Mouse (Mus musculus) gastrocnemius, postnatal 14 days (tissue): ENCODE data around the gene Met. TPM values are rescaled to one million over a fixed set of nuclear protein-coding genes. Genes with fewer than 3 reads are reported as not detected.

Source experiments
- DNase-seq: peaks from one replicate; pipeline ENCODE4 v3.0.0; 2021; ENCODE audit warnings: mixed read lengths
- intact Hi-C: fragments of 180-260 bp; cut with DNase I; formaldehyde crosslinking; loops from one replicate; pipeline ENCODE4 v1.15.1; 2025; ENCODE audit warnings: low total_unique reads
- long read RNA-seq, 2 experiments: library from polyadenylated mRNA; stranded (forward); transcript quantifications; one replicate each; pipeline ENCODE4 v2.0.0; 2021
- total RNA-seq, 2 experiments: library from RNA; stranded (reverse); gene quantifications; 2 replicates each; pipeline ENCODE4 v1.2.3; 2021

The Met gene
- 10 to 100 TPM in 1 of 2 experiments, 1 to 10 TPM in 1; 7.5 to 10.9 TPM for total RNA-seq
- long read RNA-seq, experiment 1, partial matches to known transcripts = 1 of 1 reads
- long read RNA-seq, experiment 1, other reads (novel, unspliced or antisense) = 0 of 1 reads
- long read RNA-seq, experiment 2, full-length matches to known transcripts = 2 of 3 reads
- long read RNA-seq, experiment 2, partial matches to known transcripts = 0 of 3 reads
- long read RNA-seq, experiment 2, other reads (novel, unspliced or antisense) = 1 of 3 reads

DNA sequence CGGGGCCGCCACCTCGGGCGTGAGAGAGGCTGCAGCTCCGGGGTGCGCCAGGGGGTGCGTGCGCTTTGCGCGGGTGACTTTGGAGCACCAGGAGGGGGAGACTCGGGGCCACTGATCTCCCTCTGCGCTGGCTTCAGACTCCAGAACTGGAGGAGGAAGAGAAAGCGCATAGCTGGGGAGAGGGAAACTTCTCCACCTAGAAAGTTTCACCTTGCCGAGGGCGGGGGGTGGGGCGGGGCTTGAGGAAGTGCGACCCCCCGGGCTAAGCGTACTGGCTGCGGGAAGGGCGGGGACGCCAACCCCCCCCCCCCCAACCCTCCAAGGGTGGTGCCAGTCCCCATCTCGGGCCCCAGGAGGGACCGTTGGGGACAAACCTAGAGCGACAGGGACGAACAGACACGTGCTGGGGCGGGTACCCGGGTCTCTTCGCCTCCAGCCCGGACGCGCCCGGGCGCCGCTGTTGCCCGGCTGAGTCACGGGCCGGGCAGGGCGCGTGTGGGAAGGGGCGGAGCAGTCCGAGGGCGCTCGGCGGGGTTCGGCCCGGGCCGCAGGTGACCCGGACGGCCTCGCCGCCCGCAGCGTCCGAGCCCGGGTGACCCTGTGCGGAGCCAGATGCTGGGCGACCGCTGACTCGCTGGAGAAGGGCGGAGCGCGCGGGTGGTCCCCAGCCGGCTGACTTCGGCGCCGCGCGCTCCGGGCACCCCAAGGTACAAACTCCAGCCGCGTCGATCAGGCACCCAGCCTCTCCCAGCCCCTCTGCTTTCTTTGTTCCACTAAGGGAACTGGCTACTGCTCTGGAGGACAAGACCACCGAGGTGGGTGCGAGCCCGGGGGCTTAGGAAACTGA, at the start of gene Met:
Gene Met (plus strand): TSS at position 367 of the 847 bp plus-strand sequence.
- peak; percentile 79 for DNase-seq
- intact Hi-C loops = loop anchor here (5.0 kb wide), 1 partner anchor 119 kb away; no protein-coding TSS in a partner anchor

DNA sequence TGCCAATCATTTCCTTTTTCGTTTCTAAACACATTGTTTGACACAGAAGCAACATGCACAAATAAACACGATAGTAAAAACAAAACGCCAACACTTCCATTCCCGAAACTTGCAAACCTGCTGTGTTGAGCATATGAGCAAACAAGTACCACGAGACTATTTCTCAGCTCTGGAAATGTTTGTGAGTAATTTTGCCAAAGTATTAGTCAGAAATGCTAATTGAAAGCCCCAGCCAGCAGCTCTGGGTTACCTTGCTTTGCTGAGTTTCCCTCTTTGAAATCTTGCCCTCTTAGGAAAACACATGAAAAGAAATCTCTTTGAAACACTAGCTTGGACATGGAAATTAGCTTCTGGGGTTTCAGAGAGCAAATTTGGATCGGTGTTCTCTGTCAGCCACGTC, 45.4 kb upstream of the Met start:
- intact Hi-C loops = no loop called here
- no peak for DNase-seq

DNA sequence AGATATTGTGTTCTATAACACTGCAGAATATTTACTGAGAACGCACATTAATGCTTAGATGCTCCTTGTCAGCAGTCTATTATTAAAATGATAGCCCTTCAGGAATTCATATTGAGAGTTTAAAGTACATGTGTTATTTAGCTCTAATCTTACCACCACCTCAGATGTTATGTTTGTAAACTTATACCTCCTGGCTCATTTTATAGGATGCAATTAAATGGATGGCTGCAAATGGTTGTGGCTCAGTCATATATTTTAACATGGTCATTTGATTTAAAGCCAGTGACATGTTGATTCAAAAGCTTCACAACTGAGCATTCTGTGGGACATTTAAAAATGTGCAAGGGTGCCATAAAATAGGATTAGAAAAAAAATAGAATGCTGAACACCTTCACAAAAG, 41.2 kb upstream of the Met start:
- DNase-seq = no peak
- intact Hi-C loops = no loop called here

DNA sequence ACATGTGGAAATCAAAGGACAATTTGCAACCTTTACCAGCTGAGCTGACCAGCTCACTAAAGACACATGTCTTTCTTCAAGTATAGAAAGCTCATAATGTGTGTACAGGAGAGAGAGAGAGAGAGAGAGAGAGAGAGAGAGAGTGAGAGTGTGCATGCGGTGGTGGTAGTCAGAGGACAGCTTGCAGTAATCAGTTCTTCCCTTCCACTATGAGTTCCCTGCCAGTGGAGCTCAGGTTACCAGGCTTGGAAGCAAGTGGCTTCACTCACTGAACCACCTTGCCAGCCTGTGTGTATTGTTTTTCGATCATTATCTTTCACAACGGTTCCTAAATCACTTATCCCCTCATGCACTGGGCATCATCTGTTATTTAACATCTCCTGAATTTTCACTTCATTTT, 34.6 kb upstream of the Met start:
- intact Hi-C loops = no loop called here

DNA sequence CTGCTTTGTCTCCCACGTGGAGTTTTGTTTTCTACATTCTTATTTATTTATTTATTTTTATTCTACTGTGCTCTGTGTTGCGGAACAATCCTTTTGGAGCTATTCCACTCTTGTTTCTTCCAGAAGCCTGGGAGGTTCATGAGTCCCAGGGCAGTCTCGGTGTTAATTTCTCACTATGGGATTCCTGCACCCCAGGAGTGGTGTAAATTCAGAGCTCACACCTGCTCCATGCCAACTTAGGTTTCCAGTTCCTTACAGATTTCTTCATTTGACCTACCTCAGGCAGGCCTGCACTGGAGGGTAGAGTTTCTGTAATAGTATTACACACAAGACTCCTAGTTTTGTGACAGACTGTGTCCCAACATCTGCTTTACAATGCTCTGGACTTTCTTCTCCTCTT, 34.0 kb upstream of the Met start:
- no peak for DNase-seq
- intact Hi-C loops = no loop called here

More for the DNA sequence above, 34.6 kb upstream of the Met start:
- DNase-seq = peak; percentile 30

DNA sequence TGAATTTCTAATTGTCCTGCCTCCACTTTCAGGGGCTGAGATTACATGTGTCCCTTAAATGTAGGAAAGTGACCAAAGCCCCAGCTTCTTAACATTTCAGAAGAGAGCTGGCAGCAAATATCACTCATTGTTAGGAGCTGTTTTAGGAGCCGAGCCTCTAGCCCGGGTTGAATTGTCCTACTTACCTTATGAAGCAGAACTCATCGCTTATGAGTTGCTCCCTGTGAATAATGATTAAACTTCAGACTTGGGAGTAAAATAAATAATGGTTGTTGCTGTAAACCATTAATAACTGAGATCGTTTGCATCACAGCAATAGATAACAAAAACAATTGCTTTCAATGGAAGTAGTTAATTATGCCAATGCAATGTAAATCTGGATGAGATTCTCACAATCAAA, 20.3 kb upstream of the Met start:
- intact Hi-C loops = no loop called here
- no peak for DNase-seq

DNA sequence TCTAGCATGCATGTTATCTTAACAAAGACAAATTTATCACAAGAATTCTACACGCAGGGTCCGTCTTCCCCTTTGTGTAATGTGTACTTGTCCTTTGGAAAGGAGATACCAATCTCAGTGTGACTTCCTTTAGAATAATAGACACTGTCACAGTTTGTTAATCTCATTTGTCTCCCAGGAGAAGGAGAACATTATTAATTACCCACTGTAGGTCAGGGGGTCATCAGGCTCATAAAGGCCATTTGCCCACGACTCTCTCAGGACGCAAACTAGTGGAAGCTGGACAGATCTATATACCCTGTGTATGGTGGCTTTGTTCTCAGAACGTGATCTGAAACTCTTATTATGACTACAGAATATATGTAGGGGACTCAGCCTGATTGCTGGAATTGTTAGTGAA, 12.3 kb upstream of the Met start:
- intact Hi-C loops = no loop called here
- no peak for DNase-seq

DNA sequence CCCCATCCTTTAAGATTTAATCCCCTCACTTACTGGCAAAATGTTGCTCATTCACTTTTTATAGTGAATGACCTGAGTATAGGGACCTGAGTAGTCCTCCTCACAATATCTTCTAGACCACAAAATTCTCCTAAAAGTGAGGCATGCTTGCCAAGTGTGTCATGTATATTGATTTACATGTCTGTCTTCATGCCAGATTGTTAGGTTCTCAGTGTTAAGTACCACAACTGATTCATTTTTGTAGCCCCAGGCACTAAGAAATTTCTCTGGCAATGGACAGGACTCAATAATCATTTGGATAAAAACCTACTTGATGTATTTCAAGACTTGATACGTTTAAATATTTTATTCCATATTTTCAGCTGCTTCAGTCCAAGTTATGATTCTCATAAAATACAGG, 8.5 kb upstream of the Met start:
- intact Hi-C loops = no loop called here
- no peak for DNase-seq

DNA sequence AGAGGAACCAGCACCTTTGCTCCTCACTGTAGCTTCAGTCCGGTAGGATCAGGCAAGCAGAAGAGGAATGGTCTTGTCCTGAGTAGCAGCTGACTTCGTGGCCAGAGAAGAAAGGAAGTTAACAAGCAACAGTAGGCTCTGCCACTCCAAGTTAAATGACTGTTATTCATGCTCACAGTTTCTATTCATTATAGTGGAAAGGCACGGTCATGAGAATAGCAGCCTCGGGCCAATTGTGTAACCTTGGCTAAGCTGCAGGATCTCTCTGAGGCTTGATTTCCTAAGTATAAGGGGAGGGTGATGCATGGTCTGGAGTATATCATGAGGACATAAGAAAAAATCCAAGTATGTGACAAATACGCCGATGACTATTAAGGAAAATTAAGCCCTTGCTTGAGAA, 4.0 kb upstream of the Met start:
- intact Hi-C loops = no loop called here
- no peak for DNase-seq

DNA sequence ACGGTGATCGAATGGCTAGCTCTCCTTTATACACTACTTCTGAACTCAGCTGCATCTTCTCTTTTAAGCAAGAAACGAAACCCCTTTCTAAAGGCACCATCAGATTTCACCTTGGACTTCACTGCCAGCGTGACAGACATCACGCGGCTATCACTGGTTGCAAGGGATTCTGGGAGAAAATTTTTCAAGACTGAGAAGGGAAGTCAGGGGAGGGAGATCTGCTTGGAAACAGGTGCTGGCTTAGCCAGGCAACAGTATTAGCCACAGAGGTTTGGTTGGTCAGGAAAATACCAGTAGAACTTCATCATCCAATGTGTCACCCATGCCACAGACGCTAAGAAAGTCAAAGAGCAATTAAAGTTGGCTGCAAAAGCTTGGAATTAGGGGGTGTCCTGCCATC, 2.2 kb upstream of the Met start:
- DNase-seq = no peak
- intact Hi-C loops = loop anchor here (5.0 kb wide), 1 partner anchor 121 kb away; no protein-coding TSS in a partner anchor

DNA sequence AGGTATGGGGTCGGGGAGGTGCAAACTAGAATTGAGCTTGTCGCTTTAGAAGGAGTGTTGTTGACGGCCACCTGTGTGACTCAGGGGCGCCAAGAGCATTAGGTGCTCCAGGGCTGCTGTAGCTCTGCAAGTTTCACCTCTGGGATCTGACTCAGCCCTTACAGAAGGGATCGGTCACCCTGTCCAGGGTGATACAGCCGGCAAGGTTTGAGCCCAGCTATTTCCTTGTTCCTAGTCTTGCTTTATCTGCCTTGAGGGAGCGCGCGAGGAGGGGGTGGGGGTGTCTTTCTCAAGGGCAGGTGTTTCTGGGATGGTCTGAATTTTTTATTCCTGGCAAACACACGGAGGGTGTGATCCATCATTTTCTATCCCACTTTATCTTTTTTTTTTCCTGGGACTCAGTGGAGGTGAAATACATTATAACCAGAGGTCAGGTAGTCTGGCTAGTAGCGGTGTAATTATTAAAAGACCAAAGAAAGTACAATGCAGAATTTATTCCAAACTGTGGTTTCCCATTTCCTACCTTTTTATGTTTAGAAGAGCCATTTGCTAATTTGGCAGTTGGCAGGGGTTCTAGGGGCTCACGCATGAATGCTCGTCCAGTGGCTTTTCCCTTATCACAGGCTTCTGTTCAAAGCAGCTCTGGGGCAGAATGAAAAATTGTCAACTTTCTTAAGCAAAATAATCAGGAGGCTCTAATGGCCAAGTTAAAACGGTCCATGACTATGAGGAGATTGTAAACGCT, 853 bp downstream of the Met start:
- intact Hi-C loops = loop anchor here (5.0 kb wide), 1 partner anchor 118 kb away; no protein-coding TSS in a partner anchor

DNA sequence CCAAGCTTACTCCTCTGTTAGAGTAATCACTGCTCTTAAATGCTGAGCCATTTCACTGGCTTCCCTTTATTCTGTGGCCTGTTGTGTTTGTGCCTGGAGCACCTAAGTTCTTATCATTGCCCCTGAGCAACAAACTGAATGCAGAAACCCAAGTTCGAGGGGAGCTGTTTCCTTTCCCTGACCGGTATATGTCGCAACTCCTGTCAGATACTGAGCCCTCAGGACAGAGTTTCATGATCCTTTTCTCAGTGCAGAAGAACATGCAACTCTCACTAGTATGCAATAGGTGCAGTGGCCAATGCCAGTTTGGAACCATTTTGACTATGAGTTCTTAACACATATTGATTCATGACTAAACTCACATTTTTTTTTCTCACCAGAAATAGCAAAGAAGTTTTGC, 2.9 kb downstream of the Met start:
- no peak for DNase-seq
- intact Hi-C loops = no loop called here

More for the DNA sequence above, 853 bp downstream of the Met start:
- DNase-seq = no peak

DNA sequence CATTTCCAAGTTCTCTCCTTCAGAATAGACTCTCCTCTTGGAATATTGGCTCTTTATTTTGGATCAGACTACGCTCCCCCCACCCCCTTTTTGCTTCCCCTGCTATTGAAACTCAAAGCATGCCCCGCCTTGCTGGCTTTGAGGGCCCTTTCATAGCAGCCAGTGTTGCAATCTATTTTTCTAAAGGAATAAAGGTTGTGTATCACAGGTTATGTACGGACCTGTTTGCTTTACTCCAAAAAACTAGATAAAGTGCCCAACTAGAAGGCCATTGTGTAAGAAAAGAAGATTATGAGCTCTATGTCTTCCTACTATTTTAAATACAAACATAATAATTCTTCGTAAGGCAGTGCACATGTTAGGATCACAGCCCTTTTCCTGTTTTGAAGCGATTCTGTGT, 5.4 kb downstream of the Met start:
- intact Hi-C loops = no loop called here
- no peak for DNase-seq

DNA sequence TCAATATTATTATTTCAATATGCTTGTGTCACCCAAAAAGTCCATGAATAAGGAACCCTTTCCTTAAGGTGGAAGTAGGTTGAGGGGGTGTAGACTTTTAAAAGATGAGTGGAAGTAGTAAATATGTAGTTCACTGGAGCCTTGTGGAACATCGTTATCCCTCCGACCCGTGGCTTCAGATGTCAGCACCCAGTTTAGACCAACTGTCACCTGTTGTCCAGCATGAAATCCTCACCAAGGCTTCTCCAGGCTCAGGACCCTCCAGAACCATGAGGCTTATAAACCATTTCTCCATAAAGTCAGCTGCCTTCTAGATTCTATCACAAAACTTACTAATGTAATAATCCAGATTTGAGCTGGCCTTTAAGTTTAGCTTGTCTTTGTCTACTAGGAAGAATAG, 9.5 kb downstream of the Met start:
- no peak for DNase-seq
- intact Hi-C loops = no loop called here

DNA sequence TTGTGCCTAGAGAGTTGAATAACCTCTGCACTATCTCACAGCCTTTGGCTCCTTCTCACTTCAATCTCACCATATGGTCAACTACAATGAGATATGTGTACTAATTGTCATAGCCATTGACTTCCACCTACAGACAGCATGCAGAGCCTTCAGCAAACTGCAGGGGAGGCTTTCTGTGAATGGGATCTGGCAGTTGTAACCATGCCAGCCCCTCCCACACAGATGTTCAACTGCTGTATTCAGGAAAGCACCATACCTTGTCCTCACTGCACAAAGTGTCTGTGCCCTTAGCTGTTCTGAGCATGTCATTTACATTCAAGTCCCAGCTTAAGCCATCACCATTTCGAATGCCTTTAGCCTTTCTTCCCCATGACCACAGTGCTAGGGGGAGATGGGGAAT, 14.2 kb downstream of the Met start:
- intact Hi-C loops = no loop called here
- DNase-seq = no peak

DNA sequence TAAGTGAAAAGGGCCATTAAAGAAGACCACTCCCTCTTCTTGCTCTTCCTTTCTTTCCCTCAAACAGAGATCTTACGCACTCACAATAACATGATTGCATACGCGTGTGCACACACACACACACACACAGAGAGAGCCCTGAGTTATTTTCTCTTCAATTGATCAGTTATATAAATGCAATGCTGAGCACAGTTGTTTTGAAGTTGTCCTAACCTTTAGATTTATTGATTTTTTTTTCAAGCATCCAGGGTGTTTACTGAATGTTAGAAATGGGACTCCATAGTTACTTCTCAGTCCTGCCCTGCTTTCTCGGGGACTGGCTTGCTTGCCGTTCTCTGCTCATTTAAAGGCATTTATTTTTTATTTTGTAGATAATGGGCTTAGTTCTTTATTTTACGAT, 14.7 kb downstream of the Met start:
- no peak for DNase-seq
- intact Hi-C loops = no loop called here

DNA sequence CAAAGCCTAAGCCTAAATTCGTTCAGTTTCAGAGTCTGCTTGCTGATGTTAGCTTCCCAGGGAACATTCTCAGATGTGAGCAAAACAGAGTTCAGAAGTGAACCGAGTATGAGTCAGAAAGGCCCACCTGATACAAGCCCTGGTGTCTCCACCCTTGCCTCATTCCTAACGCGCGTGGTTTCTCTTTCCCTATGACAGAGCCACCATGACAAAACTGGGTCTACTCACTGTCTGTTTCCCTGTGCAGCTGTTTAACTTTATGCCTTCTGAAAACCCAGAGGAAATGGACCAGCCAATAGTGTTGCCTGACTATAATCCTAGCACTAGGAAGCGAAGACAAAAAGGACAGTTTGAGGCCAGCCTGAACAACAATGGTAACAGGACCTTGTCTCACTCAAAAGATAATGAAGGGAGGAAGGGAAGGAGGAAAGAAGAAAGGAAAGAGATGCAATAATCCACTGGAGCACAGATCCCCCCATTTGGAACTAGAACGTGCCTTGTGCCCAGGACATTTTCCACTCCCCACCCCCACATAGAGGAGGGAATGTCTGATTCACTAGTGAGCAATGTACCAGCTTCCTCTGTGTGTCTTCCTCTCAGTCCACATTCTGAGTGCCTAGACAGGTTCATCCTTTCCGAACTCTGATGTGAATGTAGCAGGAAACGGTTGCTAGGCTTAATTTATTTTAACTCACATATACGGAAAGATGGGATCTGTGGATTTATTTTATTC, 15.4 kb downstream of the Met start:
- intact Hi-C loops = no loop called here
- DNase-seq = no peak

DNA sequence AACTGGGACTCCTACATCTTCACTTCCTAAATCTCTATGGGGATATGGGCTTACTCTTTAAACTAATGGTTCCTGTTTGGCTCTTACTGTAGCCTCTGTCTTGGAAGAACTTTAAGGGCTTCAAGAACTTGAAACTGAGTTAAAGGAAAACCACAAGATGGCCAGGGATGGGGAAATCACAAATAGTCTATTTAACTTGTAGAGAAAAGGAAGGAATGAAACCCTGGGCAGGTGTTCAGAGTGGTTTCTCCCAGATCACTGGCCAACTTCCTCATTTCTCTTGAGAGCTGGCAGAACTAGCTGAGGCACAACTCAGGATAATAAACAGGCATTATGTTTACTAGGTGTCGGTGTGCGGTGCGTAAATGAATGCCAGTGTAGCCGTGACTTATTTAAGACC, 17.5 kb downstream of the Met start:
- intact Hi-C loops = no loop called here
- no peak for DNase-seq

DNA sequence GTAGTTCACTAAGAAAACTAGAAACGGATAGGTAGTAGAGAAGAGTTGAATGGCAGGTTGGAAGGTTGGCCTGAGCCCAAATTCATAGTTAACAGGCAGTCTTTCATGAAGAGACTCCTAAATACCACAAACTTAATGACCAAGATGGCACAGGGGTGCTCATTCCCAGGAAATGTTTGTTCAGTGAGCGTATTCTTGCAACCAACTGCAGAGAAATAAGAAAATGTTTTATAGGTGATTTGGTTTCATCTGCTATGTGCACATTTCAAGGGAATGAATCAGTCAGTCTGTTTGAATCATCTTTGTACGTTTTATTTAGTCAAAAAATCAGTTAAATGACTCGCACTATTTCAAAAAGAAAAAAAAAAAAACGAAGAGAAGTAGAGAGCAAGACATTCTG, 21.6 kb downstream of the Met start:
- DNase-seq = no peak
- intact Hi-C loops = no loop called here

DNA sequence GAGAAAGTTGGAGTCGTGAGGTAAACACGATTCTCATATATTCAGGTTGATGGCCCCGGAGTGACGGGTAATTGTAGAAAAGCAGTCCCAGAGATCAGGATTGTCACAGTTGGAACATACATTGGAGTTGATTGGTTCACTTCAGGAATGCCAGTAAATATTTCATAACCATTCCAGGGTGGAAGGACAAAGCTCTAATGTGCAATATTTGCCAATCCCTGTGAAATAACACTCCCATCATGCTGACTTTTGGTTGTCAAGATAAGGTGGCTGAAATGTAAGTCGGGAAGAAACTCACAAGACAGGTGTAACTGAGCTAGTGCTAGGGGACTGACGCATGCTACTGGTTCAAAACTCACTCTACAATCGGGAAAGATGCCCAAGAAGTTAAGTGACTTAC, 22.2 kb downstream of the Met start:
- DNase-seq = no peak
- intact Hi-C loops = no loop called here
